ENCODE assay signal across 8 mouse cellular contexts in genomic region chr17:24719494-24720222, GRCm38 (mm10). TPM values are rescaled to one million over a fixed set of nuclear protein-coding genes. Genes with fewer than 3 reads are reported as not detected.
A peak's percentile ranks its signal among the peaks of the same experiment; 100 is the strongest.
DNase-seq lines count a peak whose midpoint lies in the region; ATAC-seq and TF ChIP-seq lines count a peak whose summit lies in the region.

No protein-coding gene starts in this region.

- TF ChIP-seq CTCF in E14TG2a.4 (conservative IDR thresholded peaks at IDR 0.05; ENCODE audit: low read length): no peak
- TF ChIP-seq CTCF in liver, postnatal 0 days (IDR thresholded peaks at IDR 0.05; ENCODE audit: low read depth): no peak; the same call in 1 of the 2 replicates

- H3K9ac ChIP-seq in forebrain, embryonic 12.5 days: peak overlapping the region; percentile 89
- peak overlapping the region; percentile 94 for H3K9ac ChIP-seq in liver, postnatal 0 days (replicated peaks)
- H3K9ac ChIP-seq in neural tube, embryonic 14.5 days (replicated peaks; ENCODE audit: low read depth, low read length): peak overlapping the region; percentile 83

- no peaks in the 10 kb centered on the region for H3K27me3 ChIP-seq in E14TG2a.4 (ENCODE audit: insufficient read depth, low read length)
- no peaks in the 10 kb centered on the region for H3K27me3 ChIP-seq in forebrain, embryonic 12.5 days
- no peaks in the 10 kb centered on the region for H3K27me3 ChIP-seq in liver, postnatal 0 days (ENCODE audit: insufficient read depth, low read length)
- H3K27me3 ChIP-seq in neural tube, embryonic 14.5 days (ENCODE audit: control insufficient read depth, insufficient read depth, low read length): no peaks in the 10 kb centered on the region

- H3K4me3 ChIP-seq in E14TG2a.4 (replicated peaks; ENCODE audit: low read length): peak overlapping the region; percentile 93
- H3K4me3 ChIP-seq in forebrain, embryonic 12.5 days (replicated peaks): peak overlapping the region; percentile 87
- H3K4me3 ChIP-seq in liver, postnatal 0 days (ENCODE audit: low read depth, low read length): peak overlapping the region; percentile 96
- H3K4me3 ChIP-seq in neural tube, embryonic 14.5 days (ENCODE audit: low read depth, low read length): peak overlapping the region; percentile 83

- peak; percentile 98 for ATAC-seq in forebrain, embryonic 12.5 days (ENCODE audit: low FRiP score)
- peak; percentile 94 for ATAC-seq in liver, postnatal 0 days
- peak; percentile 98 for ATAC-seq in neural tube, embryonic 14.5 days (ENCODE audit: low read depth)

- peaks cover 63% of the 10 kb centered on the region for H3K36me3 ChIP-seq in E14TG2a.4 (ENCODE audit: insufficient read depth, low read length)
- peaks cover 38% of the 10 kb centered on the region for H3K36me3 ChIP-seq in forebrain, embryonic 12.5 days (replicated peaks)
- peaks cover 25% of the 10 kb centered on the region for H3K36me3 ChIP-seq in liver, postnatal 0 days (replicated peaks; ENCODE audit: insufficient read depth, low read length)
- peaks cover 19% of the 10 kb centered on the region for H3K36me3 ChIP-seq in neural tube, embryonic 14.5 days (ENCODE audit: control insufficient read depth, insufficient read depth, low read length)

- H3K4me1 ChIP-seq in E14TG2a.4 (replicated peaks; ENCODE audit: low read depth, low read length): peaks cover 57% of the 10 kb centered on the region
- peaks cover 46% of the 10 kb centered on the region for H3K4me1 ChIP-seq in forebrain, embryonic 12.5 days
- peaks cover 31% of the 10 kb centered on the region for H3K4me1 ChIP-seq in liver, postnatal 0 days (ENCODE audit: insufficient read depth)
- H3K4me1 ChIP-seq in neural tube, embryonic 14.5 days (ENCODE audit: control insufficient read depth, insufficient read depth, low read length): peaks cover 28% of the 10 kb centered on the region

- under 1% methylated on average over 61 of the region's 61 CpGs for WGBS in forebrain, embryonic 12.5 days
- under 1% methylated on average over 61 of the region's 61 CpGs for WGBS in large intestine, adult 2 months
- under 1% methylated on average over 61 of the region's 61 CpGs for WGBS in liver, postnatal 0 days (ENCODE audit: insufficient replicate concordance)
- WGBS in neural tube, embryonic 14.5 days: 0% methylated on average over 61 of the region's 61 CpGs

- intact Hi-C loops in heart, postnatal 10 days (cut with DNase I): no loop called here

- TF ChIP-seq EP300 in liver, postnatal 0 days (IDR thresholded peaks at IDR 0.05; ENCODE audit: low read depth): peak; percentile 53

- peak; percentile 97 for DNase-seq in c-Kit-positive CD71-positive TER-119-positive erythroid progenitor cells, embryonic 14.5 days (ENCODE audit: low spot score)
- DNase-seq in heart, postnatal 10 days: peak; percentile 98 to 99
- DNase-seq in large intestine, adult 2 months (ENCODE audit: low read depth, low spot score): peak; percentile 79
- peak; percentile 99 for DNase-seq in liver, postnatal 0 days
- DNase-seq in testis, postnatal 10 days (ENCODE audit: low spot score): peak; percentile 98

- H3K9me3 ChIP-seq in E14TG2a.4 (ENCODE audit: low read length): no peaks in the 10 kb centered on the region
- H3K9me3 ChIP-seq in forebrain, embryonic 12.5 days: no peaks in the 10 kb centered on the region
- H3K9me3 ChIP-seq in liver, postnatal 0 days (ENCODE audit: low read length): no peaks in the 10 kb centered on the region
- H3K9me3 ChIP-seq in neural tube, embryonic 14.5 days (ENCODE audit: control insufficient read depth, low read length): no peaks in the 10 kb centered on the region

- peak overlapping the region; percentile 84 for H3K4me2 ChIP-seq in forebrain, embryonic 12.5 days
- peak overlapping the region; percentile 88 for H3K4me2 ChIP-seq in liver, postnatal 0 days (ENCODE audit: low read depth, low read length)
- peak overlapping the region; percentile 71 for H3K4me2 ChIP-seq in neural tube, embryonic 14.5 days (ENCODE audit: low read depth, low read length)

- peak overlapping the region; percentile 90 for H3K27ac ChIP-seq in forebrain, embryonic 12.5 days
- peak overlapping the region; percentile 93 for H3K27ac ChIP-seq in liver, postnatal 0 days (ENCODE audit: low read depth)
- peak overlapping the region; percentile 87 for H3K27ac ChIP-seq in neural tube, embryonic 14.5 days (ENCODE audit: low read depth, low read length)

RNA-seq across cellular contexts. Expression of gene Rps2, which starts 1.7 kb away (rescaled TPM):
- 946 and 1,025 TPM in 2 replicates for polyA plus RNA-seq in forebrain, embryonic 12.5 days (2016; fragmentation: Nextera tagmentation; extraction: Ambion mirVana)
- total RNA-seq in heart, postnatal 10 days (2021): 100 to 1,000 TPM; 730 to 736 TPM
- 3,715 and 4,974 TPM in 2 replicates for polyA plus RNA-seq in large intestine, adult 2 months (2012; rRNA removed)
- 819 and 856 TPM in 2 replicates for polyA plus RNA-seq in liver, postnatal 0 days (2015; fragmentation: Nextera tagmentation; extraction: Ambion mirVana)
- polyA plus RNA-seq in neural tube, embryonic 14.5 days (2014; fragmentation: Nextera tagmentation; extraction: Ambion mirVana): 742 and 744 TPM in 2 replicates

RNA-seq across cellular contexts. Expression of gene Rnf151, which starts 1.8 kb away (rescaled TPM):
- polyA plus RNA-seq in forebrain, embryonic 12.5 days (2016; fragmentation: Nextera tagmentation; extraction: Ambion mirVana): 0.29 TPM in 1 of 2 replicates, not detected in the other
- not detected for total RNA-seq in heart, postnatal 10 days (2021)
- polyA plus RNA-seq in large intestine, adult 2 months (2012; rRNA removed): 0.12 and 0.35 TPM in 2 replicates
- not detected in 2 replicates for polyA plus RNA-seq in liver, postnatal 0 days (2015; fragmentation: Nextera tagmentation; extraction: Ambion mirVana)
- polyA plus RNA-seq in neural tube, embryonic 14.5 days (2014; fragmentation: Nextera tagmentation; extraction: Ambion mirVana): not detected in 2 replicates

RNA-seq across cellular contexts. Expression of gene Ndufb10, which starts 4.6 kb away (rescaled TPM):
- 195 and 201 TPM in 2 replicates for polyA plus RNA-seq in forebrain, embryonic 12.5 days (2016; fragmentation: Nextera tagmentation; extraction: Ambion mirVana)
- 100 to 1,000 TPM; 845 to 899 TPM for total RNA-seq in heart, postnatal 10 days (2021)
- polyA plus RNA-seq in large intestine, adult 2 months (2012; rRNA removed): 371 and 397 TPM in 2 replicates
- 355 TPM in 2 replicates for polyA plus RNA-seq in liver, postnatal 0 days (2015; fragmentation: Nextera tagmentation; extraction: Ambion mirVana)
- polyA plus RNA-seq in neural tube, embryonic 14.5 days (2014; fragmentation: Nextera tagmentation; extraction: Ambion mirVana): 296 and 349 TPM in 2 replicates

RNA-seq across cellular contexts. Expression of gene Rpl3l, which starts 8.0 kb away (rescaled TPM):
- not detected in 2 replicates for polyA plus RNA-seq in forebrain, embryonic 12.5 days (2016; fragmentation: Nextera tagmentation; extraction: Ambion mirVana)
- total RNA-seq in heart, postnatal 10 days (2021): 10 to 100 TPM; 67.3 to 69.8 TPM
- 0.10 and 0.22 TPM in 2 replicates for polyA plus RNA-seq in large intestine, adult 2 months (2012; rRNA removed)
- 0.14 and 1.4 TPM in 2 replicates for polyA plus RNA-seq in liver, postnatal 0 days (2015; fragmentation: Nextera tagmentation; extraction: Ambion mirVana)
- polyA plus RNA-seq in neural tube, embryonic 14.5 days (2014; fragmentation: Nextera tagmentation; extraction: Ambion mirVana): 0.20 TPM in 1 of 2 replicates, not detected in the other

RNA-seq across cellular contexts. Expression of gene Tbl3, which starts 12.2 kb away (rescaled TPM):
- 94.7 and 98.0 TPM in 2 replicates for polyA plus RNA-seq in forebrain, embryonic 12.5 days (2016; fragmentation: Nextera tagmentation; extraction: Ambion mirVana)
- total RNA-seq in heart, postnatal 10 days (2021): 10 to 100 TPM; 20.8 to 21.5 TPM
- polyA plus RNA-seq in large intestine, adult 2 months (2012; rRNA removed): 46.1 and 51.7 TPM in 2 replicates
- 18.1 and 21.5 TPM in 2 replicates for polyA plus RNA-seq in liver, postnatal 0 days (2015; fragmentation: Nextera tagmentation; extraction: Ambion mirVana)
- 59.9 and 70.1 TPM in 2 replicates for polyA plus RNA-seq in neural tube, embryonic 14.5 days (2014; fragmentation: Nextera tagmentation; extraction: Ambion mirVana)

Comparison
In these comparisons a context has a peak if more than half of its experiments do, and no peak if none do; other contexts are left out.
1. Peak in every context shown above with its lines: DNase-seq, ATAC-seq, H3K4me3 ChIP-seq and H3K27ac ChIP-seq.